Mouse (Mus musculus): ENCODE data around the gene Ier5l. TPM values are rescaled to one million over a fixed set of nuclear protein-coding genes. Genes with fewer than 3 reads are reported as not detected.

Ier5l gene
- polyA plus RNA-seq, 1 experiment = 2.2 TPM

- H3K27me3 ChIP-seq (ENCODE audit: control insufficient read depth, insufficient read depth, low read length) = no peaks in the 10 kb centered on the region
- H3K36me3 ChIP-seq (ENCODE audit: control insufficient read depth, insufficient read depth, low read length) = no peaks in the 10 kb centered on the region
- peaks cover 35% of the 10 kb centered on the region for H3K4me1 ChIP-seq (ENCODE audit: control insufficient read depth, insufficient read depth, low read length)
- peak overlapping the region; percentile 74 for H3K4me3 ChIP-seq (ENCODE audit: control insufficient read depth, low read depth, low read length)
- TF ChIP-seq POLR2A (IDR thresholded peaks at IDR 0.05; ENCODE audit: control insufficient read depth, low read depth, low read length) = no peak
- H3K27ac ChIP-seq (ENCODE audit: control insufficient read depth, insufficient read depth, low read depth, low read length) = no peak overlapping the region; the same call in 1 of the 2 replicates
These were observed 757 bp upstream of the Ier5l start for GRCm38 (mm10) chr2:30474776-30475175.

GRCm38 (mm10) chr2:30473431-30474031 is 488 bp downstream of the Ier5l start:
- peak overlapping the region; percentile 23; the same call in 1 of the 2 replicates for H3K27ac ChIP-seq (ENCODE audit: control insufficient read depth, insufficient read depth, low read depth, low read length)

GRCm38 (mm10) chr2:30472731-30473351 is 1.2 kb downstream of the Ier5l start:
- H3K27me3 ChIP-seq (ENCODE audit: control insufficient read depth, insufficient read depth, low read length) = no peaks in the 10 kb centered on the region
- H3K27ac ChIP-seq (ENCODE audit: control insufficient read depth, insufficient read depth, low read depth, low read length) = no peak overlapping the region; the same call in none of the 2 replicates
- H3K36me3 ChIP-seq (ENCODE audit: control insufficient read depth, insufficient read depth, low read length) = no peaks in the 10 kb centered on the region
- TF ChIP-seq POLR2A (IDR thresholded peaks at IDR 0.05; ENCODE audit: control insufficient read depth, low read depth, low read length) (no peak), CTCF (IDR thresholded peaks at IDR 0.05; ENCODE audit: control insufficient read depth, insufficient read depth, insufficient replicate concordance, low read depth, low read length) (no peak)
- H3K4me1 ChIP-seq (ENCODE audit: control insufficient read depth, insufficient read depth, low read length) = peaks cover 35% of the 10 kb centered on the region
- peak overlapping the region; percentile 74 for H3K4me3 ChIP-seq (ENCODE audit: control insufficient read depth, low read depth, low read length)

More at GRCm38 (mm10) chr2:30473431-30474031, 488 bp downstream of the Ier5l start:
- Histone ChIP-seq H3K4me1 (ENCODE audit: control insufficient read depth, insufficient read depth, low read length) (peaks cover 35% of the 10 kb centered on the region), H3K36me3 (ENCODE audit: control insufficient read depth, insufficient read depth, low read length) (no peaks in the 10 kb centered on the region), H3K27me3 (ENCODE audit: control insufficient read depth, insufficient read depth, low read length) (no peaks in the 10 kb centered on the region), H3K4me3 (ENCODE audit: control insufficient read depth, low read depth, low read length) (peak overlapping the region; percentile 74)
- TF ChIP-seq POLR2A (IDR thresholded peaks at IDR 0.05; ENCODE audit: control insufficient read depth, low read depth, low read length) (no peak), CTCF (IDR thresholded peaks at IDR 0.05; ENCODE audit: control insufficient read depth, insufficient read depth, insufficient replicate concordance, low read depth, low read length) (no peak)

- no peak for TF ChIP-seq POLR2A (IDR thresholded peaks at IDR 0.05; ENCODE audit: control insufficient read depth, low read depth, low read length)
- no peak for TF ChIP-seq CTCF (IDR thresholded peaks at IDR 0.05; ENCODE audit: control insufficient read depth, insufficient read depth, insufficient replicate concordance, low read depth, low read length)
- Histone ChIP-seq H3K27me3 (ENCODE audit: control insufficient read depth, insufficient read depth, low read length) (no peaks in the 10 kb centered on the region), H3K4me1 (ENCODE audit: control insufficient read depth, insufficient read depth, low read length) (peaks cover 35% of the 10 kb centered on the region), H3K27ac (ENCODE audit: control insufficient read depth, insufficient read depth, low read depth, low read length) (no peak overlapping the region; the same call in 1 of the 2 replicates), H3K36me3 (ENCODE audit: control insufficient read depth, insufficient read depth, low read length) (no peaks in the 10 kb centered on the region), H3K4me3 (ENCODE audit: control insufficient read depth, low read depth, low read length) (peak overlapping the region; percentile 74)
These were observed 2.0 kb downstream of the Ier5l start for GRCm38 (mm10) chr2:30471795-30472720.

GRCm38 (mm10) chr2:30471051-30471450 is 3.0 kb downstream of the Ier5l start:
- peaks cover 35% of the 10 kb centered on the region for H3K4me1 ChIP-seq (ENCODE audit: control insufficient read depth, insufficient read depth, low read length)

GRCm38 (mm10) chr2:30470143-30470946 is 3.7 kb downstream of the Ier5l start:
- peaks cover 35% of the 10 kb centered on the region for H3K4me1 ChIP-seq (ENCODE audit: control insufficient read depth, insufficient read depth, low read length)

More at GRCm38 (mm10) chr2:30471051-30471450, 3.0 kb downstream of the Ier5l start:
- no peak overlapping the region for H3K4me3 ChIP-seq (ENCODE audit: control insufficient read depth, low read depth, low read length)
- TF ChIP-seq CTCF (IDR thresholded peaks at IDR 0.05; ENCODE audit: control insufficient read depth, insufficient read depth, insufficient replicate concordance, low read depth, low read length) = no peak
- no peak for TF ChIP-seq POLR2A (IDR thresholded peaks at IDR 0.05; ENCODE audit: control insufficient read depth, low read depth, low read length)
- H3K36me3 ChIP-seq (ENCODE audit: control insufficient read depth, insufficient read depth, low read length) = no peaks in the 10 kb centered on the region
- H3K27me3 ChIP-seq (ENCODE audit: control insufficient read depth, insufficient read depth, low read length) = no peaks in the 10 kb centered on the region
- H3K27ac ChIP-seq (ENCODE audit: control insufficient read depth, insufficient read depth, low read depth, low read length) = no peak overlapping the region; the same call in 1 of the 2 replicates

More at GRCm38 (mm10) chr2:30470143-30470946, 3.7 kb downstream of the Ier5l start:
- no peak for TF ChIP-seq POLR2A (IDR thresholded peaks at IDR 0.05; ENCODE audit: control insufficient read depth, low read depth, low read length)
- TF ChIP-seq CTCF (IDR thresholded peaks at IDR 0.05; ENCODE audit: control insufficient read depth, insufficient read depth, insufficient replicate concordance, low read depth, low read length) = no peak
- H3K27ac ChIP-seq (ENCODE audit: control insufficient read depth, insufficient read depth, low read depth, low read length) = peak overlapping the region; percentile 37
- H3K27me3 ChIP-seq (ENCODE audit: control insufficient read depth, insufficient read depth, low read length) = no peaks in the 10 kb centered on the region
- peak overlapping the region; percentile 64 for H3K4me3 ChIP-seq (ENCODE audit: control insufficient read depth, low read depth, low read length)
- H3K36me3 ChIP-seq (ENCODE audit: control insufficient read depth, insufficient read depth, low read length) = no peaks in the 10 kb centered on the region

Measured in testis, adult 2 months (tissue).